Mouse (Mus musculus): ENCODE results near the gene Cdt1.

- TF ChIP-seq POLR2A (IDR thresholded peaks at IDR 0.05; ENCODE audit: borderline replicate concordance, insufficient read depth, low read length): no peak
- no peak for TF ChIP-seq CTCF (IDR thresholded peaks at IDR 0.05; ENCODE audit: borderline replicate concordance, insufficient read depth, low read depth, low read length)
Observed at GRCm38 (mm10) chr8:122524506-122524905, 43.3 kb upstream of the Cdt1 start.
